Mouse (Mus musculus): ENCODE results near the gene Frrs1. TPM values are rescaled to one million over a fixed set of nuclear protein-coding genes. Genes with fewer than 3 reads are reported as not detected.

Gene Frrs1
- polyA plus RNA-seq, 1 experiment from 2014 or later: 66.7 TPM

DNA sequence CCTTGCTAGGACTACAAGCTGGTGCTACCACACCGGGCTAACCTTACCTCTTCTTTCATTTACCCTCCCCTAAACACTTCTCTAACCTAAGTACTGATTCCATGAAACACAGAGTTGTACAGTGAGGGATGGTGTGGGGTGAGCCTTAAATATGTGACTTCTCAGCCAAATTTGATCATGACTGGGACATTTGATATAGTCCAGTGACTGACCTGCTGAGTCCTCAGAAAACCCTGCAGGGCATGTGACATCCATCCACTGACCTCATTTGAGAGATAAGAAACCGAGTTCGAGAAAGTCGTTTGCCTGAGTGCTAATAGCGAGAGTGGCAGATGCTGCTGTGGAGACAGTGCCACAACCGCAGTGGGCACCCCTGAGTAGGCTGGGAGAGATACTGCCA lies 55.1 kb downstream of the Frrs1 start:
- Histone ChIP-seq H3K4me2 (no peak overlapping the region), H3K27ac (ENCODE audit: low read depth, low read length) (no peak overlapping the region), H3K4me1 (replicated peaks; ENCODE audit: control insufficient read depth, insufficient read depth, low read length) (no peaks in the 10 kb centered on the region), H3K9me3 (ENCODE audit: control insufficient read depth, low read length) (no peaks in the 10 kb centered on the region), H3K4me3 (ENCODE audit: low read depth, low read length) (no peak overlapping the region), H3K27me3 (replicated peaks; ENCODE audit: control insufficient read depth, insufficient read depth, low read length) (no peaks in the 10 kb centered on the region), H3K9ac (ENCODE audit: low read depth, low read length) (no peak overlapping the region), H3K36me3 (ENCODE audit: control insufficient read depth, insufficient read depth, low read length) (no peaks in the 10 kb centered on the region)
- ATAC-seq (replicated peaks; ENCODE audit: low FRiP score) (no peak), DNase-seq (ENCODE audit: low spot score) (no peak)
- 66% methylated on average over 6 of the region's 6 CpGs for WGBS

DNA sequence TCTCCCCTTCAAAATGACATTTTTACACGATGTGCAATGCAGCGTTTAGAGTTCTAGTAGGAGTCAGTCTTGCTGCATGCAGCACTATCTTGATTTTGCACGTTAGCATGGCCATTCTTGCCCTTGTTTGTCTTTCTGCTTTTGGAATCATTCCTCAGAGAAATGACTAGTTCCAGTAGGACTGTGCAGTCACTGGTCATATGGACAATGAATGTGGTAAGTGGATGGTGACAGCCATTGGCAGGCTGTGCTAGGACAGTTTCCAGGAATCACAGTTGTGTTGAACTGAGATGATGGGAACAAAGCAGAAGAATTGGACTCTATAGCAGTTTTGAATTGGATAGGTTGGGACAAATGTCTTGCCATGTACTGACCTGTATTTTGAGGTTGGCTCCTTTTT lies 55.7 kb downstream of the Frrs1 start:
- WGBS: 76% methylated on average over 3 of the region's 3 CpGs
- Histone ChIP-seq H3K9ac (ENCODE audit: low read depth, low read length) (no peak overlapping the region), H3K4me1 (replicated peaks; ENCODE audit: control insufficient read depth, insufficient read depth, low read length) (no peaks in the 10 kb centered on the region), H3K9me3 (ENCODE audit: control insufficient read depth, low read length) (no peaks in the 10 kb centered on the region), H3K4me2 (no peak overlapping the region), H3K36me3 (ENCODE audit: control insufficient read depth, insufficient read depth, low read length) (no peaks in the 10 kb centered on the region), H3K27ac (ENCODE audit: low read depth, low read length) (no peak overlapping the region), H3K27me3 (replicated peaks; ENCODE audit: control insufficient read depth, insufficient read depth, low read length) (no peaks in the 10 kb centered on the region), H3K4me3 (ENCODE audit: low read depth, low read length) (no peak overlapping the region)
- ATAC-seq (replicated peaks; ENCODE audit: low FRiP score) (no peak), DNase-seq (ENCODE audit: low spot score) (no peak)

DNA sequence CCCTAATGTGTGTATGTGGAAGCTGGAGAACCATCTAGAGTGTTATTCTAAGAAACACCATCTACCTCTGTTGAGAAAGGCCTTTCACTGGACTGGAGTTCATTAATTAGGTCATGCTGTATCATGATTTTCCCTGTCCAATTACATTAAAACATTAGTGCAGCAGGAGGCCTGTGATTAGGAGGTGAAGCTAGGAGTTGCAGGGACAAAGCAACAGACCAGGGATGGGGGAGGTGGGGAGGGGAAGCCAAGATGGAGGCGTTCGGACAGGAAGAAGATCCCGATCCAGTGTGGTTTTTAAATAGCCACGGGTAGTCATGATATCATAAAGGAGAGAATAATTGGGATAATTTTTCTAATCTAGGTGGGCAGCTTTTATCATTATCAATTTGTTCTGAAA lies 57.8 kb downstream of the Frrs1 start:
- no peak overlapping the region for H3K4me3 ChIP-seq (ENCODE audit: low read depth, low read length)
- no peak for DNase-seq (ENCODE audit: low spot score)
- no peak overlapping the region for H3K9ac ChIP-seq (ENCODE audit: low read depth, low read length)
- 86% methylated on average over 4 of the region's 4 CpGs for WGBS
- ATAC-seq (replicated peaks; ENCODE audit: low FRiP score): no peak
- H3K27me3 ChIP-seq (replicated peaks; ENCODE audit: control insufficient read depth, insufficient read depth, low read length): no peaks in the 10 kb centered on the region
- H3K9me3 ChIP-seq (ENCODE audit: control insufficient read depth, low read length): no peaks in the 10 kb centered on the region
- H3K36me3 ChIP-seq (ENCODE audit: control insufficient read depth, insufficient read depth, low read length): no peaks in the 10 kb centered on the region
- H3K4me2 ChIP-seq: no peak overlapping the region
- no peaks in the 10 kb centered on the region for H3K4me1 ChIP-seq (replicated peaks; ENCODE audit: control insufficient read depth, insufficient read depth, low read length)
- H3K27ac ChIP-seq (ENCODE audit: low read depth, low read length): no peak overlapping the region

DNA sequence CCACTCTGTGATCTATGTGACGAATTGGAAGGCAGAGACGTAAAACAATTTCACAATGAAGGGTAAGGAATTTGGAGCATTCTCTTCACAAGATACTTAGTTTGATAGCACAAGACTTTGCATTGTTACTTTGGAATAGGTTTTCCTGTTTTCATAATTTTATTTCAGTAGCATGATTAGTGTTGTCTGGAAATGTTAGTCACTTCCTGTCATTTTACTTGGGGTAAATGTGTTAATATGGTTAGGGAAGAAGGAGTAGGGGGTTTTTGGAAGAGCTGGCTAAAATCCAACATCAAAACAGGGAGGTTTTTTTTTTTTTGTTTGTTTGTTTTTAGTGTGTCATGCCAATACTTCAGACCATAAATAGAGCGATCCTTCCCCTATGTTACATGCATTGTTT lies 62.3 kb downstream of the Frrs1 start:
- Histone ChIP-seq H3K9me3 (ENCODE audit: control insufficient read depth, low read length) (no peaks in the 10 kb centered on the region), H3K4me3 (ENCODE audit: low read depth, low read length) (no peak overlapping the region), H3K4me1 (replicated peaks; ENCODE audit: control insufficient read depth, insufficient read depth, low read length) (no peaks in the 10 kb centered on the region), H3K9ac (ENCODE audit: low read depth, low read length) (no peak overlapping the region), H3K27me3 (replicated peaks; ENCODE audit: control insufficient read depth, insufficient read depth, low read length) (no peaks in the 10 kb centered on the region), H3K36me3 (ENCODE audit: control insufficient read depth, insufficient read depth, low read length) (no peaks in the 10 kb centered on the region), H3K27ac (ENCODE audit: low read depth, low read length) (no peak overlapping the region), H3K4me2 (no peak overlapping the region)
- DNase-seq (ENCODE audit: low spot score) (no peak), ATAC-seq (replicated peaks; ENCODE audit: low FRiP score) (no peak)
- 78% methylated on average over 3 of the region's 3 CpGs for WGBS

DNA sequence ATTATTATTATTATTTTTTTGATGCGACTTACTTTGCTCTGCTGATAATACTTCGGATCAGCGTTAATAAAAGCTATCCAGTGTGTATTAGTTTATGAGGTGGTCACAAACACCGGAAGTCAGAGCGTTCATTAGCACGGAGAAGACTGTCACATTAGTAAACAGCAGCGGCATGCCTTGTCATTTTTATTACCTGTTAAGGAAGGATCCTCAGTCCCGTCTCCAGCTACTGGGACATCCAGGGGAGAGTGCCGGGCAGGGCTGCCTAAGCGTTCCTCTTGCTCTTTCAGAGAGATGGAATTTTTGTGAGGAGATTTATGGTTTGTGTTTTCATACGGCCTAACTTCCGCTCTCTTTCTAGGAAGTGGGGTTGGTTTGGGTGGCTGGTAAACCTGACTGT lies 63.8 kb downstream of the Frrs1 start:
- WGBS: 83% methylated on average over 12 of the region's 12 CpGs
- Histone ChIP-seq H3K36me3 (ENCODE audit: control insufficient read depth, insufficient read depth, low read length) (no peaks in the 10 kb centered on the region), H3K27me3 (replicated peaks; ENCODE audit: control insufficient read depth, insufficient read depth, low read length) (no peaks in the 10 kb centered on the region), H3K4me2 (no peak overlapping the region), H3K27ac (ENCODE audit: low read depth, low read length) (no peak overlapping the region), H3K9me3 (ENCODE audit: control insufficient read depth, low read length) (no peaks in the 10 kb centered on the region), H3K4me1 (replicated peaks; ENCODE audit: control insufficient read depth, insufficient read depth, low read length) (no peaks in the 10 kb centered on the region), H3K4me3 (ENCODE audit: low read depth, low read length) (no peak overlapping the region), H3K9ac (ENCODE audit: low read depth, low read length) (no peak overlapping the region)
- ATAC-seq (replicated peaks; ENCODE audit: low FRiP score) (no peak), DNase-seq (ENCODE audit: low spot score) (no peak)

DNA sequence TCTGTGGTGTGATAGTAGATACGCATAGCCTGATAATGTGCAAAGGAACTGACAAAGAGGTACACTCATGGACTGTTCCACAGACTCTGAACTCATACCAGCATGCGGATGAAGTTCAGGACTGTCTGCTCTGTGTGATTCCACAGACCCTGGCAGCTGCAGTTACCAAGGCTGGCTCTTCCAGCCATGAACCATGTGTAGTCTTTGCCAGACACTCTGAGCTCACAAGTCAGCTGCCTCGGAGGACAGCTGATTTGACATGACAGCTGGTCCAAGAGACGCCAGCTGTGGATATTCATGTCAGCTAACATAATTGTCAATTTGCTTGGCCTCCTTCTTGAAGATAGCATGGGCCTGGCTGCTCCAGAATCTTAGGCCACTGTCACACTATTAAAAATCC lies 69.7 kb downstream of the Frrs1 start:
- H3K4me3 ChIP-seq (ENCODE audit: low read depth, low read length): no peak overlapping the region
- H3K4me1 ChIP-seq (replicated peaks; ENCODE audit: control insufficient read depth, insufficient read depth, low read length): no peaks in the 10 kb centered on the region
- no peak overlapping the region for H3K9ac ChIP-seq (ENCODE audit: low read depth, low read length)
- no peaks in the 10 kb centered on the region for H3K36me3 ChIP-seq (ENCODE audit: control insufficient read depth, insufficient read depth, low read length)
- H3K27me3 ChIP-seq (replicated peaks; ENCODE audit: control insufficient read depth, insufficient read depth, low read length): no peaks in the 10 kb centered on the region
- DNase-seq (ENCODE audit: low spot score) (no peak), ATAC-seq (replicated peaks; ENCODE audit: low FRiP score) (no peak)
- H3K27ac ChIP-seq (ENCODE audit: low read depth, low read length): no peak overlapping the region
- WGBS: 84% methylated on average over 4 of the region's 4 CpGs
- H3K4me2 ChIP-seq: no peak overlapping the region
- no peaks in the 10 kb centered on the region for H3K9me3 ChIP-seq (ENCODE audit: control insufficient read depth, low read length)

DNA sequence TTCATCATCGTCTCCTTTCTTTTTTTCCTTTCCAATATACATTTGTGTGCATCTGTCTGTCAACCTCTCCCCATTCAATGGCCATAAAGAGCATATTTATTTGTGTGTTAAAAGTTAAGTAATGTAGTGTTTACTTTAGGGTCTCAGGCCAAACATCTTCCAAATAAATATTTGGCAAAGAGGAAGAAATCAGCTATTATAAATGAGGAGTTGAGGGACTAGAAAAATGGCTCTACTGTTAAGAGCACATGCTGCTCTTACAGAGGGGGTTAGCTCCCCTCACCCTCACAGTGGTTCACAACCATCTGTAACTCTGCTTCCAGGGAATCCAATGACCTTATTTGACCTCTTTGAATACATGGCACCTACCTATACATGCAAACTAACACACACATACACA lies 73.9 kb downstream of the Frrs1 start:
- no peak overlapping the region for H3K4me3 ChIP-seq (ENCODE audit: low read depth, low read length)
- H3K4me2 ChIP-seq: no peak overlapping the region
- ATAC-seq (replicated peaks; ENCODE audit: low FRiP score) (no peak), DNase-seq (ENCODE audit: low spot score) (no peak)
- no peaks in the 10 kb centered on the region for H3K9me3 ChIP-seq (ENCODE audit: control insufficient read depth, low read length)
- no peaks in the 10 kb centered on the region for H3K27me3 ChIP-seq (replicated peaks; ENCODE audit: control insufficient read depth, insufficient read depth, low read length)
- 67% methylated on average over 1 of the region's 1 CpGs for WGBS
- H3K9ac ChIP-seq (ENCODE audit: low read depth, low read length): no peak overlapping the region
- no peak overlapping the region for H3K27ac ChIP-seq (ENCODE audit: low read depth, low read length)
- H3K36me3 ChIP-seq (ENCODE audit: control insufficient read depth, insufficient read depth, low read length): no peaks in the 10 kb centered on the region
- no peaks in the 10 kb centered on the region for H3K4me1 ChIP-seq (replicated peaks; ENCODE audit: control insufficient read depth, insufficient read depth, low read length)

DNA sequence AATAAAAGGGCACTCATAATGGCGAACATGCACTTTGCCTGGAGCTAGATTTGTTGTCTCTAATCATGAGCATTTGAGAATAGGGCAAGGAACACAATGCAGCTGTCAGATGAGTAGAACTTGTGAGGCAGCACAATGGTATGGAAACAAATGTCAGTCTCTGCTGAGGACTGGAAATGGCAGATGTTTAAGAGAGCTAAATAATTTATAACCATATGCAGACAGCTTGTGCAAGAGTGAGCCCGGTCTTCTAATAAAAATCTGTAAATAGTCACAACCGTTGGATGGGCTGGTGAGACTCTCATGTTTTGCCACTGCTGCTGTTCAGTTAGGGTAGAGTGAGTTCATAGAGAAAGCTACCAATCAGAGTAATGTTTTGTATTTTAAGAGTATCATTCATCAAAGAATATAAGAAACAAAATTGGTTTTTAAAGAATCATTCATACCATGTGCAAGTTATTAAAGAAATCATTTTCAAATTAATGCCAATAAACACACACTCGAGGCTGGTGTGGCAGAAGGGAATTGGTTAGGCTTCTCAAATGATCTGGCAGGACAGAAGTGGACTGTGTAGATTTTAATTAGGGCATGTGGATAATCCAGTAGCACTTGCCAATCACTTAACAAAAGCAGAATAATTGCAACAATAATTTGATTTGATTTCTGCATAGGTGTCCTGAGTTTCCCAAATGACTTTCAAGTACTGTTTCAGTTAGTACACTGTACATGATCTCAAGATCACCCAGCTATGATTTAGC lies 77.8 kb downstream of the Frrs1 start:
- no peak for DNase-seq (ENCODE audit: low spot score)
- no peaks in the 10 kb centered on the region for H3K9me3 ChIP-seq (ENCODE audit: control insufficient read depth, low read length)
- no peak overlapping the region for H3K4me3 ChIP-seq (ENCODE audit: low read depth, low read length)
- H3K9ac ChIP-seq (ENCODE audit: low read depth, low read length): no peak overlapping the region
- ATAC-seq (replicated peaks; ENCODE audit: low FRiP score): no peak
- WGBS: 73% methylated on average over 4 of the region's 4 CpGs
- H3K27me3 ChIP-seq (replicated peaks; ENCODE audit: control insufficient read depth, insufficient read depth, low read length): no peaks in the 10 kb centered on the region
- H3K27ac ChIP-seq (ENCODE audit: low read depth, low read length): no peak overlapping the region
- H3K4me2 ChIP-seq: no peak overlapping the region
- H3K36me3 ChIP-seq (ENCODE audit: control insufficient read depth, insufficient read depth, low read length): no peaks in the 10 kb centered on the region
- no peaks in the 10 kb centered on the region for H3K4me1 ChIP-seq (replicated peaks; ENCODE audit: control insufficient read depth, insufficient read depth, low read length)

DNA sequence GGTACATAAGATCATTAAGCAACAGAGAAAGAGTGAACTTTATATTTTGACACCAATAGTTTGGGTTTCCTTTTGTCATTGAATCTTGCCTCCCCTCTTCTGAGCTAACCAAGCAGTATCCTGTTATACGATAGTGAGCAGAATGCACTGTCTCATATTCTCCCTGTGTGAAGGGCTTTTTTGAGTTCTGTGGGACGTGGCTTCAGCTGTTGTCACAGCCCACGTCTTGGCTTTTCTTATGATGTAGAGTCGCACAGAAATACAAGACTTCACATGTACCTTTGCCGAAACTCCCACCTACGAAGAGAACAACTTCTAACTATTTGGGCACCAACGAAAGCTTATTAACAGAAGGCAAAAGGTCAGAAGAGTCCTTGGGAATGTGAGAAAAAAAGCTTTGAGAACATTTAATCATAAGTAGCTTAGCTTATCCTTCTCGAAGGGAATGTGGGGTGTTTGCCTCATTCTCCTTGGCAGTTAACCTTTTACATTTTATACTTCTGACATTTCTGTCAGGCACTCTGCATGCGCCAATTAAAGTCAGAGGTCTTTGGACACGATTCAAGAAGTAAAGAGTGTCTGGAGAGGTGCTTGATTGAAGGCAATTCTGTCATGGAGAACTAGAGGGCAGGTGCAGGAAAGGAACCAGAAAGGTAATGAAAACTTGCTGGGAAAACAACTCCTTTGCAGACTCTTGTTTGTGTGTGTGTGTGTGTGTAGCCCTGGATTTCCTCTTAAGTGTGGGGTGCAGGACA lies 81.7 kb downstream of the Frrs1 start:
- H3K27ac ChIP-seq (ENCODE audit: low read depth, low read length): no peak overlapping the region

More for the DNA sequence above, 81.7 kb downstream of the Frrs1 start:
- H3K36me3 ChIP-seq (ENCODE audit: control insufficient read depth, insufficient read depth, low read length): no peaks in the 10 kb centered on the region
- no peak overlapping the region for H3K4me2 ChIP-seq
- WGBS: 77% methylated on average over 10 of the region's 10 CpGs
- H3K4me3 ChIP-seq (ENCODE audit: low read depth, low read length): no peak overlapping the region
- ATAC-seq (replicated peaks; ENCODE audit: low FRiP score): no peak
- no peak overlapping the region for H3K9ac ChIP-seq (ENCODE audit: low read depth, low read length)
- no peaks in the 10 kb centered on the region for H3K9me3 ChIP-seq (ENCODE audit: control insufficient read depth, low read length)
- no peaks in the 10 kb centered on the region for H3K4me1 ChIP-seq (replicated peaks; ENCODE audit: control insufficient read depth, insufficient read depth, low read length)
- H3K27me3 ChIP-seq (replicated peaks; ENCODE audit: control insufficient read depth, insufficient read depth, low read length): no peaks in the 10 kb centered on the region
- DNase-seq (ENCODE audit: low spot score): no peak

Data from liver, embryonic 11.5 days (tissue).